Mouse (Mus musculus) hematopoietic stem cell, adult 5-6 weeks (primary cell): ENCODE measurements around the gene Mlana. TPM values are rescaled to one million over a fixed set of nuclear protein-coding genes. Genes with fewer than 3 reads are reported as not detected.

Experiments
- ATAC-seq, 2 experiments: fragments of 125-278 bp in 1 of 2; replicated peaks in 1 of 2; 2 replicates each; pipeline ENCODE4 v1.8.0; 2016 to 2017; ENCODE audit warnings: inconsistent platforms in 2 of 2, mild to moderate bottlenecking in 2 of 2, moderate number of reproducible peaks in 2 of 2, low read depth in 1 of 2, moderate TSS enrichment in 1 of 2; ENCODE audit not compliant: low FRiP score in 2 of 2, poor library complexity in 2 of 2, severe bottlenecking in 2 of 2, insufficient read depth in 1 of 2, low TSS enrichment in 1 of 2
- total RNA-seq: library from RNA; stranded (forward); fragments of 172-1452, 232-1000 nt; gene quantifications from 2 replicates; pipeline ENCODE4 v1.2.3, GENCODE M21; 2017

Mlana gene
- not detected in 2 replicates for total RNA-seq

DNA sequence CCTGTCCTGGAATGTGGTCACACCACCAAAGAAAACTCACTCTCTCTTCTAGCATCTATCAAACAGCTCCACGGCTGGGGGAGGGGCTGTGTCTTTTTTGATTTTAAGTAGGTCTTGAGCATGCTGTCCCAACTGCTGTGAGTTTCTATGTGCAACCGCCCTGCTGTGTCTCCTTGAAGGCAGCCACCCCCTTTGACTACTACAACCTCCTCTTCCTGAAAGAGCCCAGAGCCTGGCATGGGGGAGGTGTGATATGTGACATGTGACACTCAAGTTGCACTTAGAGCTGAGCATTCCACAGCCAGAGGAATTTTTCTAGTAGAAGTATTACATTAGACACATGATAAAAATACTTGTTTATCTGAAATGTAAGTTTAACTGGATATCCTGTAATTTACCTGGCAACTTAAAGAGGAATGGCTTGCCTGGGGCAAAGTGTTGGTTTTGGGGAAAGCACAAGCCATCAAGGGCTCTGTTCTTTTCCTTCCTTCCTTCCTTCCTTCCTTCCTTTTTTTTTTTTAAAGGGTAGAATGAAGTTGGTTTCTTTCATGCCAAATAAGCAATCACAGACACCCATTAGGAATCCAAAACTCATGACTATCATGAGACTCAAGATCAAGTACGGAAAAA, at the start of gene Mlana:
Gene Mlana (plus strand): TSS at position 580 of the 630 bp plus-strand sequence.
- ATAC-seq: no peak

DNA sequence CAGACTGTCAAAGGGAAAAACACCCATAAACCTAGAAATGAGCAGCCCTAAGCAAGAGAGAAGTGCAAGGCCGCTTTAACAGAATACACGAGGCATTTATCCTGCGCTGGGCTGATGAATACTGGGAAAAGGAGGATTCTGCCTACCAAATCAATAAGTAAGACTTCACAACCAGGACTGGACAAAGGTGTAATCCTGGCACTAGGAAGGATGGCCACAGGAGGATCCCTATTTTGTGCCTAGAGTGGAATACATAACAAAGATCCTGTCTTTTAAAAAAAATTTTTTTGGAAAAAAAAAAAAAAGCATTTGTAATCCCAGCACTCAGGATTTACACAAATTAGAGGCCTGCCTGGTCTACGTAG, 49.1 kb upstream of the Mlana start:
- no peak for ATAC-seq

DNA sequence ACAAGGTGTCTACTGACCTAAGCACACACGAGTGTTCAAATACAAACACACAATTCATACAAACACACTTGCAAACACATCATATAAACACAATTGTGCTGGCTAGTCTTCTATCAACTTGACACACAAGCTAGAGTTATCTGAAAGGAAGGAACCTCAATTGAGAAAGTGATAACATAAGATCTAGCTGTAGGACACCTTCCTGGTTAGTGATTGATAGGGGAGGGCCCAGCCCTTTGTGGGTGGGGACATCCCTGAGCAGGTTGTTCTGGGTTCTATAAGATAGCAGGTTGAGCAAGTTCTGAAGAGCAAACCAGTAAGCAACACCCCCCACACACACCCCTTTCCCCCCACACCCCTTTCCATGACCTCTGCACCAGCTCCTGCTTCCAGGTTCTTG, 47.9 kb upstream of the Mlana start:
- ATAC-seq: no peak

DNA sequence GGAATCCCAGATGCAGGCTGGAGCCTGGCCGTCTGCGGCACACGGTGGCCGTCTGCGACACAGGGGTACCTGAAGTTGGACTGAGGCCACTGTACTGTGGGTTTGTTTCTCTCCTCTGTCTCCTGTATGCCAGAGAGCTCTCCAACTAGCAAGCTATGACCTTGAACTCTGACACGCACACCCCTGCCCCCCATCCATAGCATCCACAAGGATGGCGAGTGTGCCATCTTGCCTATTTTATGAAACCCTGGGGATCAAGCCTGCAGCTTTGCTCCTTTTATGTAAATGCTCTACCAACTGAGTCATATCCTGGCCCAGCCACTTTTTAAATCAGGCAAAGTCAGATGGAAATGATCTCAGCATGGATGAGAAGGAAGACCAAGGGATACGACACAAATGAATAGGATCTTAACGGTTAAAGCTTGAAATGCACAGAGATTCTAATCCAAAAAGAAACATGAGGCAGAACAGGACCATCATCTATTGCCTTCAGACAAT, 43.8 kb upstream of the Mlana start:
- no peak for ATAC-seq

DNA sequence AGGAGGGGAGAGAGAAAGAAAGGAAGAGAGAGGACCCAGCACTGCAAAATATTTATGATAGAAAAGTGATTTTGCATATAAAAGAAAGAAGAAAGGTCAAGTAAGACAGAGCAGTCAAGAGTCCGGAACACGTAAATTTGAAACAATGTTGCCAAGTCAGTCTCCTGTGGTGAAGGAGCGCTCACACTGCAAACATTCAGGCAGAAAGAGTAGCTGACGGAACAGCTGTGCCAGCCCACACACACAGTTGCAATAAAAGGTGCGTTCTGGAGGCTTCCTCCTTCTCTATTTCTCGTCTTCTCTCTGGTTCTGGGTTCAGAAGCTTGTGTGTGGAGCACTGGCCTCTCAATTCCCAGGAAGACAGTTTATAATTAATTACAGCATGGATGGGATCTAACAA, 42.5 kb upstream of the Mlana start:
- no peak for ATAC-seq

DNA sequence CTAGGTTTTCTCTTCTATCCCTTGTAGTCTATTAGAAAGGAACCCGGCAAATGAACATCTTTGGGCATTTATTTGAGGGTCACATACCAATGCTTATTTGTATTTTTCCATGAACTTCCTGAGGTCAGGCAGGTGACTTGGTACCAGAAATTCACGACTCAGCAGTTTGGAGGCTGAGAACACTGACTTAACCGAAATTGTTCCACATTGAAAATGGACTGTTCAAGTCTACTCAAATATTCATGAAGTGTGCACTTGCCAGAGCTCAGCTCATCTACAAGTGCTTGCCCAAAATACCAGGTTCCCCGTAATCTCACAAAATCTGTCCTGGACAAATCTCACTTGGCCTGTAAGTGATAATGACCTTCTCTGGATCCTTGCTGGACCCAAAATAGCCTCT, 41.6 kb upstream of the Mlana start:
- ATAC-seq: no peak

DNA sequence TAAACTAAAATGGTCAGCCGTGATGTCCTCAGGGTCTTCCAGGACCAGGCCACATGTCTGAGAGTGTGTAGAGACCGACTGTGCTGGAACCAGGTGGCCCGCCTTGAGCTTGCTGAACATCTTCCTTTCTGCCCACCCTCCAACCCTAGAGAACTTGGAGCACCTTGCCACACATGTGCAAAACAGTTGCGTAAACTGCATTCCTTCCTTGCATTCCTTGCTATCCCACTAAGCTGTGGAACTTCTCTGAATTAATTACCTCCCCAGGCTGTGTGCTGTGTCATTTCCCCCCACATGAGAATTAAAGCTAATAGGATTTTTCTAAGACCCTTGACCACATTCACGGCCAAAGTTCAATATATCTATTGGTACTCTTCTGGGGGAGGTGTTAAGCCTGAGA, 41.0 kb upstream of the Mlana start:
- no peak for ATAC-seq

DNA sequence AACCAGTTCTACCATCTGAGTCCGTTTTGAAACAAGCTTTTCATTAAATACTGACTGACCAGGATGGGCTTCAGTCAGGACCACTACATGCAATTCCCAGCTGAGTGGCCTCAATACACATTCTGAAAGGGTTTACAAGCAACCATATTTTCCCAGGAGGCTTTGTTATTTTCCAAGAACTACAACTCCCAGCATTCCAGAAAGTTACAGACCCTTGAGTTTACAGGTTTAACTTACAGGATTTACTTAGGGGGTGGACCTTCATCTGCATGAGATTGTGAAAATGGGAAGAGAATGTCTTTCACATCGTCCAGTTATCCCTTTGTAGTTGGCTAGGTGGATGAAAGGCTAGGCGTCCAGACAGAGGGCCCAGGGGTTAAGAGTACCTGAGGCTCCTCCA, 40.6 kb upstream of the Mlana start:
- ATAC-seq: no peak

DNA sequence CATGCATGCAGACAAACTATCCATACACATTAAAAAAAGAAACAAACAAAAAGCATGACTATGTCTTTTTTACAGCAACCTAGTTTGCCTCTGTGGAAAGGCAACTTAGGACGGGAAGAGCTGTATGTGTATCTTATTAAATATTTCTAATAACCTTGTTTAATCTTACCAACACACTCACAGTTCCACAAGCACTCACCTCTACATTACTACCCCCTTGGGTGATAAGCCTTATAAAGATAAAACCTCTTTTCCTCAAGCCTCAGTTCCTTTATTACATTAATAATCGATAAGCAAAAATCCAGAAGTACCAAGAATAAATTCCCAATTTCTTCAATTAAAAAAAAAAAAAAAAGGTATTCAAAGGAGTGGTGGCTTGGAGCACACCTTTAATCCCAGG, 40.1 kb upstream of the Mlana start:
- ATAC-seq: no peak

DNA sequence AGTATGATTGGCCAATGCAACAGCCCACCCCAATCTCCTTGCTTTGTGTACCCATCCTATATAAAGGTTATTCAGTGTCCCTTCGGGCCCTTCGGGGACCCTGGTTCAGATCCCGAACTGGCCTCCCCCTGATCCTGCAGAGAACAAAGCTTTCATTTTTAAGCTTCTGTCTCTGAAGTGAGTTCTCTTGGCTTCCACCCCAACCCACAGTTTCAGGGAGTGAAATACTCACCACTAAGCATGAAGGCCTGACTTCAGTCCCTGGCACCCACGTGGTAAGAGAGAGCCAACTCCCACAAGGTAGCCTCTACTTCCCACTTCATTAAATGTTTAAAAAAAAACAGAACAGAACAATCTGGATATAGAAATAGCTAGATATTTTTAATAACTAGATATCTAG, 38.8 kb upstream of the Mlana start:
- no peak for ATAC-seq

DNA sequence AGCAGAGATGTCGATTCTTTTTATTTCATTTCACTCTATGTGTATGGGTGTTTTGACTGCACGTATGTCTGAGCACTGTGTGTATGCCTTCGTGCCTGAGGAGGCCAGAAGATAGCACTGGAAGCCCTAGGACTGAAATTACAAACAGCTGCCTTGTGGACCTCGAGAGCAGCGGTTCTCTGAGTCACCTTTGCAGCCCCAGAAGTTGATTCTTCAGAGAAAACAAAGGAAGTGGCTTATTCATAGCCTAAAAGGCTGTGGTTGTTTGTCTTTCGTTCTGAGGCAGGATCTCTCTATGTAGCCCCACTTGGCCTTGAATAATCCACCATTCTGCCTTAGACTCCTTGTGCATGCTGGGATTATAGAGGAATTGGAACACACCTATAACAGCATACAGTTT, 37.9 kb upstream of the Mlana start:
- no peak; a peak in 1 of 4 replicates for ATAC-seq

DNA sequence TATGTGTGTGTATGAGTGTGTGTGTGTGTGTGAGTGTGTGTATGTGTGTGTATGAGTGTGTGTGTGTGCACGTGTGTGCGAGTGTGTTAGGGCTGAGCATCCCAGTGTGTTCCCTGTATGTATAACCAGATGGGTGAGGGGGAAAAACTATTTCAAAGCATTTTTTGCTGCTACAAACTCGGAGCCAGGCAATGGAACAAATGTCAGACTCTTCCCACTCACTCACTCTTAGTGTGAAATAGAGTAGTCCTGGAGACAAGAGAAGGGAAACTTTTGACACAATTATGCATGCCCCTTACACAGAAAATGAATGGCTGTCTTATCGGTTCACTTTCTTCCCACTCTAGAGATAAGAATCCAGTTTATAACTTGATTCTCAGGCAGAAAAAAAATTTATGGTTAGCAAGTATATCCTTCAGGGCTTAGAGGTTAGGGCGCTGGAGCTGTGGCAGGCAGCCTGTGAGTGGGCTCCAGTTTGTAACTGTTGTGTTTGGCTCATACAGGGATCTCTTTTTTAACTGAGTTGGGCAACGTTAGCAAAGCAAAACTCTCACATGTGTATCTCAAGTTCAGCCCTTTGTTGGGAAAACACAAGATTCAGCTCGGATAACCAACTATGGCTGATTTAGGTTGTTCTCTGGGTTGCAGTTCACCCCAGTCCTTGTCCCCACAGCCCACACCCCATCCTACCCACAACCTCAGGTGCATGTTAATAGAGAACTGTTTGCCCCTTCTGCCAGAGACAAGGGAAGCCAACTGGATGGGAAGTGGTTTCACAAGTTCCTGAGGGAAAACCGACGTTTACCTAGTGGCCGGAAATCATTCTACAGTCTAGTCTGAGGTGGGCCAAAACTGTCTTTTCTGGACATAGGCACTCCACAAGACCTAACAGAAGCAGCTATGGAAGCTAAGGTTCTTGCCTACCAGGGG, 36.5 kb upstream of the Mlana start:
- ATAC-seq: 0 out of 4 replicates have a peak, but pooled peaks of 1 of the 2 experiments have one; percentile 21

DNA sequence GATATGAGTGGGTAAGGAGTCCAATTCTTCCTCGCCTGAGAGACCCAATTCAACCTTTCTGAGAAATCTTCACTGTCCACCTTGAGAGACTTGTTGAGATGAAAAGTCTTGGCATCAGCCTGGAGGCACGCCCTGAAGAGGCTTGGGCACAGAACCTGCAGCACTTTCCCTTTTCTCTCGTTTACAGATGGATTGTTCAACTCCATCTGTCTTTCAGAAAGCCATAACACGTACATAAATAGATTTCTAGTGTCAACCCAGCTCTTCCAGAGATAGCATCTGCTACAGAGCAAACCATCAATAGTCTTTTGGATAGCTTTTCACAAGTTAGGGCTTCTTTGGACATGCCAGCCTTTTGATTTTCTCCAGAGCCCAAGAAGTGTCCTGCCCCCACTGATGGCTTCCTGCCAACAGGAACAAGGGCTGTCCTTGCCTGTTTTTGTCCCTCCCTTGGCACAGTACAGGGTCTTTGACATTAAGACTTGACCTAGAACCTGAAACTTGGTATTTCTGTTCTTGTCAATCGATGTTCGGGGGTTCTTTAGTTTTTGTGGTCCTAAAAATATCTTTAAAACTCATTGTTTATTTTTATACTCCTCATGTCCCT, 35.5 kb upstream of the Mlana start:
- no peak for ATAC-seq

DNA sequence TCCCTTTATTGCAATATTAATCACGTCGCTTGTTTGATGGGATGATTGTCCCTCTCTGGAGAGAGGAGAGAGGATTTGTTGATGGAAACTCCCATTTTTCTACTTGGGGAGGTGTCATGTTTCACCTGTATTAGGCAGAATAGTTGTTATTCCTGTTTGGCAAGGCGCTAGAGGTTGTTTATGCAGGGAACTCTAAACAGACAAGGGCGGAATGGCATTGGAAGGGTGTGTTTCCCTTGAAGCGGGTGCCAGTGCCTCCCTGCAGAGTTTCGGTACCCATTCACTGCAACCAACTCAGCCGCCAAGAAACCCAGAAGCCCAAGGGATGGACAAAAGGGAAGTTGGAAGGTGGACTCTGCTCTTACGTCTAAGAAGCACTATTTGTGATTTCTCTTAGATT, 33.8 kb upstream of the Mlana start:
- no peak for ATAC-seq

DNA sequence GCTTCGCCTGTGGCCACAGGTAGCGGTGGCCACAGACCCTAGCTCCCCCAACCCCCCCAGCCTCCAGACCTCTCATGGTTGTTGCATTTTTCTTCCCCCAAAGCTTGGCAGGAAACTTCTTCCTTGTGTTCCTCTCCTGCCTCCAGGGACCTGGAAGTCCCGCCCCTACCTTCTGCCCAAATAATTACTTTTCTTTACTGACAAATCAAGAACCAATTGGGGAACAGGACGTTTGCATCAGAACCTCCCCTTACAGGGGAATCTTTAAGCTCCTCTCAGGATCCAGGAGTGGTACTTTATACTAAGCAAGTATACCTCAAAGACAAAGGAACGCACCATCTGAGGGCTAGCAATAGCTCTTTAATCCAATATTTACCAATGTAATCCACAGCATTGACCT, 32.7 kb upstream of the Mlana start:
- ATAC-seq: no peak

DNA sequence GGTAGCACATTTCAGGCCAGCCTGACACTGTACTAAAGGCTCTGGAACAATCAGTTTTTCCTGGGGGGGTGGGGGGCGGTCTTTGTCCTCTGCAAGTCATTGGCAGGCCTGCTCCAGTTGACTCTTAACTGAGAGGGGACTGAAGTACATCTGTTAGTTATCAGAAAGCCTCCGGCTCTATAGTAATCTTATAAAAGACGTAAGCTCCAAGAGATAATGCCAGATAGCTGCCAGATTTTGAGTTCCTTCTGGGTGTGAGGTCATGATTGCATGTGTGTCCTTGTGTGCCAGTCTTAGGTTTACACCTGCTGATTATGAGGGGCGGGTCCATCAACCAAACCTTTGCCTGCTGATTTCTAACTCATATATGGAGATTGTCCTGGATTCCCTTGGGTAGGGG, 31.5 kb upstream of the Mlana start:
- no peak for ATAC-seq

DNA sequence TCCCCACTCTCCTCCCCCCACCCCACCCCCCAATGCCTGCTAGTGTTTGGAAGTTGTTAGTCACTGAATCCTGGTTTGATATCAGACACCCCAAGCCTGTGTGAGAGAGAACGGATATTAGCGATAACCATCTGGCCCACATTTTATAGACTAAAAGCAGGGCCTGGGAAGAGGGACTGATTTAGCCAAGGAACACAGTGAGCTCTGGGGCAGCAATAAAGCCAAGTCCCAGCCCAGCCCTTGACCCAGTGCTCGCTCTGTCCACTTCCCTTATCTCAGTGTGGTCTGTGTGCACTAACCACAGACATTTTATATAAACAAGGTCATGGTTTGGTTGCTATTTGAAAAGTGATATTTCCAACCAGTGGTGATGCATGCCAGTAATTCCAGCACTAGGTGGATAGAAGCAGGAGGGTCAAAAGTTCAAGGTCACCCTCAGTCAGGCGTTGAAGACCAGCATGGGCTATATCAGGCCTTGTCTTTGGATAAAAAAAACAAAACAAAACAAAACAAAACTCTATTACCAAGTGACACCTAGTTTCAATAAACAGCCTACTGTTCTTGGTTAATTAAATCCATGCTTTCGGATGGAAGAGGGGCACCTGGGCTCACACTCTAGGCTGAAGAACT, 30.5 kb upstream of the Mlana start:
- ATAC-seq: no peak

DNA sequence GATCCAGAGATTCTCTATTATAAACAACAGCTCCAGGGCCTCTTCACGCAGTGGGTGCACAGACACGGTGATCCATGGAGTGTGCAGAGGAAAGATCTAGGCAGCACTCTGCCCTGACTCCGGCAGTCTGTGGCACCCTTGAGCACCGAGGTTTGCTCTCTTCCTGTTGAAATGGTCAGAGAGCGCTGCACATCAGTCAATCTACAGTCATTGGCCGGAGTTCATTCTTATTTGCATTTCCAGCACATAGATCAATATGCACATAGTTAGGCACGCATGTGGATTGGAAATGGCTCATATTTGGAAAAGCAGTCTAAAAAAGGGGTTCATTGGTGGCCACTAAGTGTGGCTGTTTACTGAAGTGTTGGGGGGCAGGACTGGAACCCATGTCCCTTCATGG, 29.5 kb upstream of the Mlana start:
- no peak for ATAC-seq
